Mouse (Mus musculus): ENCODE results near the gene Gm4131. TPM values are rescaled to one million over a fixed set of nuclear protein-coding genes. Genes with fewer than 3 reads are reported as not detected.

Gm4131 gene
- total RNA-seq, 2 experiments from 2014 or later: not detected

DNA sequence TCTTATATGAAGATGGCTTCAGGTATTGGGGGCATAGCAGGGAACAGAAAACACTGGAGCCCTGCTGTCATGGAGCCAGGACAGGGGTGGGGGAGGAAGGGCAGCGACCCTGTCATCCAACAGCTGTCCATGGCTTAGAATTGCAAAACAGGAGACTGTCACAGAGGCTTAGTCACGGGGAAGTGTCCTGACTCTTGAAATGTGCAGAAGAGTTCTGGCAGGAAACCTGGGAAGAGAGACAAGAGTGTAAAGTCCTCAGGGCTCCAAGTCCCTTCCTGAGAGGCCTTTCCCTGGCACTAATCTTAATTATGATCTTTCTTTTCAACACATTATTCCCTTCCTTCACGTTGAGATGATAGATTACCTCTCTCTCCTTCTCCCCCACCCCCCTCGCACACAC is 16.6 kb downstream of the Gm4131 start:
- DNase-seq (ENCODE audit: low spot score in 2 of 2): no peak

DNA sequence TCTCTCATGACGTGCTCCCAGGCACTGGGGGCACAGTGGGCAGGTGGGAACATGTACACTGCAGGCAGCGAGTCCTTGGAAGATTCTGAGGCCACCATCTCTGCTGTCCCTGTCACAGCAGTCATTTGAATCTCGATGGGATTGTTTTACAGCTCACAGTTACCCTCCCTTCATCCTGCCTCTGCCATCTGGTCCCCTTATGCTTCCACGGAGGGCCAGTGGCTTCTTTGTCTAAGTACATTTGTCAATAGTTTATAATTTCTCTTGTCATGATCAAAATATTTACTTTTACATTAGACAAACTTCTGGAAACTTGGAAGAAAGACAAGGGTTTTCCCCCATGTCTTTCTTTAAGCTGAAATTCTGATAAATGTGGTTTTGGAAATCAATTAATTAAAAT is 20.0 kb downstream of the Gm4131 start:
- DNase-seq (ENCODE audit: low spot score in 2 of 2): no peak

DNA sequence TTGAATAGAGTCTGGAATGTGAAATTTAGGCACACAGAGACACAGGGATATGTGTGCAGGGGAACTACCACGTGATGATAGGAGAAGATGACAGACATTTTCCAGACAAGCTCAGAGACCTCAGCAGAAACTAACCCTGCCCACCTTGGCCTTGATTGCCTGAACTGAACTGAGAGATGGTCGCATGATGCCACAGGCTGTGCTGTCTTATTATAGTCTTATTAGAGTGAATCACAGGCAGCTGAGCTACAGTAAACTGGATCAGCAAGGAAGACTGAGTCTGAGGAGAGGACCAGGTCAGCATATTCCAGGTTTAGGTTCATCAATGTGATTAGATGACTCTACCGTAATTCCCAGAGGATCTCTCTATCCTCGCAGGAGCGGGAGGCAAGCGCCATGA is 20.4 kb downstream of the Gm4131 start:
- no peak for DNase-seq (ENCODE audit: low spot score in 2 of 2)

DNA sequence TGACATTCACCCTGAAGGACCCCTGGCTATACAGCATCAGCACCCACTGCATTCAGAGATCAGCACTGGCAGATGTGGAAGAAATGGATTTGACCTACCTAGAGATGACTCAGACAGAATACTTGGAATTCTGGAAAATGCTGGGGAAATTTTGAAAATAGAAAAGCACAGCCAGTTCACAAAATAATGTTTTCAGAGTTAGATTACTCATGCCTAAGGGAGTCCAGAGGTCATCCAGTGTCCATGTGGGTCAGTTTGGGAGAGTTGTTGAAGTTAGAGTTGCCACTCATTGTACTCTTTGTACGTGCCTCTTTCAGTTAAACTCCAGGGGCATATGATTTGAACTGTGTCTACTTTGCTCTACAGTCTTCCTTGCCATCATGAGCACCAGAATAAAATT is 25.0 kb downstream of the Gm4131 start:
- no peak for DNase-seq (ENCODE audit: low spot score in 2 of 2)

DNA sequence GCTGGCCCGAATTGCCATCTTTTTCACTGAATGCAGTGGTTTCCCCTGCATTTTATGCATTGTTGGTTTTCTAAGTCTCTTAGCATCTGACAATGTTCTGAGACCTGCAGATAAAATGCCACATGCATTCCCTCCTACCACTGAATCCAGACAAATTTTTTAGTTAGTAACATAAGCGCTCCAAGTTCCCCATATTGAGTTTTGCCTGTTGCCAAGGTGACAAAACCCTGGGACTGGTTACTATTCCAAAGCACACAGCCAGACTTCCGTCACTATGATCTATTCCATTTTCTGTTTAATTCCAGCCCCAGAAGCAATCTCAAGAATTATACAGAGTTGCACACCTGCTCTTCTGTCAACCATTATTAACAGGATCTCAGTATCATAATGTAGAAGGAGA is 26.9 kb downstream of the Gm4131 start:
- DNase-seq (ENCODE audit: low spot score in 2 of 2): no peak

DNA sequence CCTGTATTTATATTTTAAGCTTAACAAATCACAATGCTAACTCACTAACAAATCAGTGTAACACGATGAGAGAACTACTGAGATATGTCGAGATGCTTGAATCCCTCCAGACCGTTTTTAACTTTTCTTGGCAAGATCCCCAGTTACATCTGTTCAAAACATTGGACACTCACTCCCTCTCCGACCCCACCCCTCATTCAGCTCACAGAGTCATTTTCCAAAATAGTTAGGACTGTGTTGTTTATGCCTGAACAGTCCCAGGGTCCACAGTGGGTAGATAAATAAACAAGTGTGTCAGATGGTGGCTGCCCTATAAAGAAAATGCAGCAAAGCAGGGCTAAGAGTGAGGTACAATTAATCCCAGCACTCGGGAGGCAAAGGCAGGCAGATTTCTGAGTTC is 29.7 kb downstream of the Gm4131 start:
- DNase-seq (ENCODE audit: low spot score in 2 of 2): no peak

DNA sequence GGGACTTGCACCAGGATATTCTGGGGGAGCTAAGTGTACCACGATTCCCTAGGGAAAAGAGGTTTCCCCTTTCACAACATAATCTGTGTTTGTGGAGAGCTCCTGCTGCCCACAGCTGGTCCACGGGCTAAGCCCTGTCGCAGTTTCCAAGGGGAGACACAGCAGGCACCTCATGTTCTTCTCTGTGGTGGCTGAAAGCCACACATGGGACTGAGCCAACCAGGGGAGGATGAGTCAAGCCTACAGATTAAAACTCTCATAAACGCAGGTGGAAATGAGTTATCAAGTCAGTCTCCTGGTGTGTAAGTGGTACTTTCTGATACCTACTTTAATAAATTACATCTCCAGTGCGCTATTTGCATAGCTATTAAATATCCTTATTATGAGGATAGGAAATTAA is 30.6 kb downstream of the Gm4131 start:
- no peak for DNase-seq (ENCODE audit: low spot score in 2 of 2)

DNA sequence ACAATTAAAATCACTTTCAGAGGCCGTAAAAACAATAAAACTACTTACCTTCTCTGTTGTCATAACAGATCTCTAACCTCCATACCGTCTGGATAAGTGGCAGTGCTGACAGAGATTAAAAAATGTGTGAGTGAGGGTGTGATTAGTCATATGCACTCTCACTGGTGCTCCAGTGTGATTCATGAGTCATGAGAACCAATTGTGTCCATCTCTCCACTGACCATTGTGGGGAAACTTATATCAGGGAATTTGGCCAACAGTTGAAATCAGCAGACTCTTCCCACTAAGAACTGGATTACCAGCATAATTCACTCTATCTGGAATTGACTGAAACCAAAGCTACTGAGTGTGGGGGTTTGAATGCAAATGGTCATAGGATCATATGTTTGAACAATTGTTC is 35.8 kb downstream of the Gm4131 start:
- no peak for DNase-seq (ENCODE audit: low spot score in 2 of 2)

DNA sequence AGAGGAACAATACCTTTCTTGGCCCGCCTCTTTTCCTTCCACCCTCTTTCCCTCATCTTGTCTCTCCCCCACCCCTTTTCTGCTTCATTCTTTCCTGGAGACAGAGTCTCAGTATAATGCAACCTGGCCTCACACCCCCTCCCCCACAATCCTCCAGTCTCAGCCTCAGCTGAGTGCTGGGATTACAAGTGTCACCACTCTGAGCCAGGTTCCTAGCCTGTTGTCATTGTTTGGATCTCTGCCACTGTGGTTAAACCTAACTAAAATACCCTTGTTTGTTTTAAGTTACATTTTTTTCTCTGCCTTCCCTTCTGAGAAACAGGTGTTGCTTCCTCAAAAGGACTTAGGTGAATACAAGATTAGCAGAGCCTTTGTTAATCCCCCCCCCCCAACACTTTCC is 53.9 kb downstream of the Gm4131 start:
- DNase-seq (ENCODE audit: low spot score in 2 of 2): no peak

DNA sequence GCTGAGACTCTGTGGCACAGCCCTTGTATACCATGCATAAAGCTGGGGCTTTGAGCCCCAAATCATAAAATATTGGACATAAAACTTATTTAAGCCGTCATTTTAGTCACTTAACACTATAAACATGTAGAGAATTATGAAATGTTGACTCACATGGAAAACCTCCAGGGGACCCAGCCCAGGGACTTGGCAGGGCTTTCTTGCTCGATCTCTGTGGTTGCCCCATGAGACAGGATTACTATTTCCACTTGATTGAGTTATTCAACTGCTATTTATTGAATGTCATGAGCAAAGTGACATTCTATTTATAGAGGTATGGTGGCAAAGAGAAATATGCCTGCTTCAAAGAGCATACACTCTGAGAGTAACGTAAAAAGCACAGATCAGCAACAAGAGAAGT is 57.4 kb downstream of the Gm4131 start:
- no peak for DNase-seq (ENCODE audit: low spot score in 2 of 2)

DNA sequence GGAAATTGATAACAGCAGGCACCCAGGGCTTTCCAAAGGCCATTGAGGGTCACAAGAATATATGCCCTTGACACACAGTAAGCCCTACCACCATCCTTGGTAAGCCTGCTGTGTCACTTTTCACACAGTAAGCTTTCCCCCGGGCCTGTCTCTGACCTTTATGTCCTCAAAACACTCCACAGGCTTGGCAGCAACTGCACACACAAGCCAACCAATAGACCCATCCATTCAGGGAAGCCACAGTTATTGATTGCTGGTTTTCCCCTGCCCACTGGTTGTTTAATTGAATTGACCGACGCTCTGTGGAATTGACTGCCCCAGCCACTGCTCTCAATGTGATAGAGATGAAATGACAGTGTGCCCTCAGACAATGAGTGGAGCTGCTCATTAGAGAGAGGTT is 60.5 kb downstream of the Gm4131 start:
- DNase-seq (ENCODE audit: low spot score in 2 of 2): no peak

DNA sequence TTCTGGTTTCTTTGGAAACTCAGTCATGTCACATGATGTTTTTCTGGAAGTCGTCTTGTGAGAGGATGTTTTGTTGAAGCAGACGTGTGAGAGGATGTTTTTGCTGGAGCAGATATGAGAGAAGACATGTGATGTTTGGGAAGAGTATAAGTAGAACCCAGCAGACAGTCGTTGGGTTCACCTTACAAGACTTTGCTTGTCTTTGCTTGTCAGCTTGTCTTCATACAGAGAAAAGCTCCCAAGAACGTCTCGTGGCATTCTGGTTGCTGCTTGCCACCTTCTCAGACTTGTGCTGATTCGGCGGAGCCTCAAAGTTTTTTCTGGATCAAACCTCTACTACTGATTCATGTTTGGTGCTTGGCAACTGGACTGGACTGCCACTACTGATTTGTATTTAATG is 69.3 kb downstream of the Gm4131 start:
- no peak for DNase-seq (ENCODE audit: low spot score in 2 of 2)

DNA sequence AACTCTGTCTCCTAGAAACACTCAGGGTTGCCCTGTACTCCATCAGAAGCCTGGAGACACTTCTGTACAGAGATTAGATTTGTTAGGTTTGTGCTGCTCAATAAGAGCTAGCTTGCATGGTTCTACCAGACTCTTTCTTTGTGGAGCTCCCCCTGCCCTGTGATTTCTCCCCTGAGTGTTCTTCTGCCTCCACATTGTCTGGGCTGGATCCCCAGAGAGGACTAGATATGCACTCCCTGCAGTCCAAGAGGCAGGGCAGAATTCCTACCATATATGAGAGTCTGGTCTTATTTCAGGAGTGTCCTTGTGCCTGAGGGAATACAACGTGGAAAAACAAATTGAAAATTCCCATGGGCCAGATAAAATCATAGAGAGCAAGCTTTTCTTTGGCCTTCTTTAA is 70.2 kb downstream of the Gm4131 start:
- no peak for DNase-seq (ENCODE audit: low spot score in 2 of 2)

DNA sequence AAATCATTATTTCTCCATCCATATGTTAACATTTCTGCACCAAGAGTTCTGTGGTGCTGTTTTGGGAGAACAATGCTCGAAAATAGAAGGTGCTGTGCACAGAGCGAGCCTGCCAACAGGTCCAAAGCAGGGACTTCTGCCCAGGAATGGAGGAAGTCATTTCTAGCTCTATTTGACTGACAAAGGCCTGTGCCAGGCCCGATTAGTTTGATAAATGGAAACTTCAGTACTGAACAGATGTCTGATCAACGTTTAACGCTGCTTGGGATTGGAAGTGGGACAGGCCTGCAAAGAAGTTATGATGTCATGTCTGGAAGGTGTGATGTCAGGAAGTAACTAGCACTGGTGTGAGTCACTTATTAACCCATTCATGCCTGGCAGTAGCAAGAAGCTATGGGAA is 73.3 kb downstream of the Gm4131 start:
- no peak for DNase-seq (ENCODE audit: low spot score in 2 of 2)

DNA sequence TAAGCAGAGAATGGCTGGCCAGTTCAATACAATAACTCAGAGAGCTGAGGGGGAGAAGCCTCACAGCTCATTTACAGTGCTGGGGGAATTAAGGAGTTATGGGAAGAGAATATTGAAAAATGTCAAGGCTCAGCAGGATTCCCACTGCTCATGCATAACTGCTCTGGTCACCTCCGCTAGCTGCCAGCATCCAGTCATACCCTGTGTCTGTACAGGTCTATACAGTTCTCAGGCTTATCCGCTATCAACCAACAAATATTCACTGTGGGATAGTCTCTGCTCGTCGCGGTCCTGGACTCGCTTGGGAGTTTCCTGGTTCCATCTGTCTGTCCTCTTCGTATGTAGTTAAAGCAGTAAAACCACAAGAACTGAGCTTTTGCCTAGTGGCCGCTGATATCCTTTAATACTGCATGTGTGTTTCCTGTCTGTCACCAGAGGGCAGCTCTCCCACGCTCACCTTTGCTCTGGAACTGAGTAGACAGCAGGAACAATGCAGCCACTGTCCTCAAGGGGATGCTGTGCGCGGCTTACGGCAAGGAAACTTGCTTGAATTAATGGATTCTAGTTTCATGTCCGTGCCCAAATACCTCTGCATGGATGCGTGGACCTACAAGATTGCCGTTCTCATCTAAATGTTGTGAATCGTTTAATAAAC is 74.4 kb downstream of the Gm4131 start:
- peak; percentile 35 to 61 for DNase-seq (ENCODE audit: low spot score in 2 of 2)

DNA sequence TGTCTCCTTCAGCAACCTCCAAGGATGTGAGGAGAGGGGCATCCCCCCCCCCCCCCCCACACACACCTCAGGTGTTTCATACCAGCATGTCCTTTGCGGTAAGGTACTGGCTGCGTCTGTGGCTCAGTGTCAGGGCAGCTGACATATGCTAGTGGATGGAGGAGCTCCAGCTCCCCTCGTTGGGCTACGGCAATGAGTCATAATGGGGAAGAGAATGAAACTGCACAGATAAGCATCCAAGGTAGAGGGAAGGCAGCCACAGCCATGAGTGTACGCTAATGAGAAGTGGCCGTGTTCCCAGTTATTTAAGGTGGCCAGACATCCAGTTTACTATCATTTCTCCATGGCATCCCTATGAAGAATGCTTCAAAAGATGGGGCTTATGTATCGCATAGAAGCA is 78.5 kb downstream of the Gm4131 start:
- DNase-seq (ENCODE audit: low spot score in 2 of 2): no peak

DNA sequence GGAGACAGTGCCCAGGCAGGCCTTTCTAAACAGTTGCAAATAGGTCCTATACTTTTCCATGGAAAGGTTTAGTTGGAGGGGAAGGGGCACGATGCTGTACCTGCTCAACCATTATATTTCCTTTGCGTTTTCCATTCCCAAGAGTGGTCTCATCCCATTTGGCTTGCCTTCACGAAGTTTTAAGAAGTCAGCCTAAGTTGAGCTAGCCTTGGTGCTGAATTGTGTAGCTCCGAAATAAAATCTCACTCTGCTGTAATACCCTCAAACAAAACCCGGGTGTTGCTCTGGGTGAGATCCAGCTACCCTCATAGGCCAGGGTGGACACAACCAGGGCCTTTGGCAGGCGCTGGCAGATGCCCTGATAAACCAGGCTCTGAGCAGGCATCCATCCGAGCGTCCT is 85.3 kb downstream of the Gm4131 start:
- DNase-seq (ENCODE audit: low spot score in 2 of 2): no peak

DNA sequence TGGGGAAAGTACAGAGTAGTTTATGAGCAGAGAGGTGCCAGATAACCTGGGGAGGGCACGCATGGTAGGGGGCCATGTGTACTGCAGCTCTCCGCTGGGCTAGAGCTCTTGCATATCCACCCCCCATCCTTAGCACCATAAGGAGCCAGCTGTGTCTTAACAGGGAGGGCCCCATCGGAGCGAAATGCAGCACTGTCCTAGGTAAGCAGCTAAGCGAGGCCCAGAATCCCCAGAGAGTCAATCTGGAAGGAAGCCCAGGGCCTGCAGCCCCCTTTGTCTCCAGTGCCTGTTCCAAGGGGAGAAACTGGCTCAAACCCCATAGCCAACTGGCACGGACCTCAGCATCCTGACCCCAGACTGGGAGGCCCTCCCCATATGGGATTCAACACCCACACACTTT is 87.3 kb downstream of the Gm4131 start:
- DNase-seq (ENCODE audit: low spot score in 2 of 2): no peak

DNA sequence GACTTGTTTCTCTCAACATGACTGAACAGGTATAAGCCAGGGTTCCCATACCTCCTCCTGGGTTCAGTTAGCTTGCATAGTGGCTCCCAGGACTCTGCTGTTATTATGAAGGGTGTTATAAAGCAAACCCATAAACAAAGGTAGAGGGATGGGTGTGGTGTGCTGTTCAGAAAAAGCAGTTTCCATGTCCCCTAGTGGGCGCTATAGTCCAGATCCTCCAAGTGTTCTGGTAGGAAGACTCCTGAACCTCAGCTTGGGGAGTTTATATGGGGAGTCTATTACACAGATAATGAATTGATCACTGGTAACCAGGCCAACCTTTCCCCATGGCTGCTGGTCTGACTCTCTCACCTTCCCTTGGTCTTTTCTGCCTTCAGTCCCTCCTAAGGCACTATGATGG is 92.2 kb downstream of the Gm4131 start:
- no peak for DNase-seq (ENCODE audit: low spot score in 2 of 2)

DNA sequence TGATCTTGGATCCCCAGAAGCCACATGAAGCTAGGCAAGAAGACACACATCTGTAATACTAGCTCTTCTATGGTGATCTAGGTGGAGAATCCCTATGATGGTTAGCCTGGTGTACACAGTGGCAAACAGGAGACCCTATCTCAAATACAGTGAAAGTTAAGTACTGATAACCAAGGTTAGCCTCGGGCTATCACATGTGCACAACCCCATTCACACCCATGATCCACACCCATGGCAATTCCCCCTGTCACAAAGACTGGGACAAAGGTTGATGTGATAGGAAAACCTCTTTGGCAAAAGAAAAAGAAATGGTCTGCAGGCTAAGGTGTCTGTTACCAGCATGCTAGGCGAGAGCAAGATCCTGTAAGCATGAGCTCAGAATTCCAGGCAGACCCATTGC is 94.7 kb downstream of the Gm4131 start:
- DNase-seq (ENCODE audit: low spot score in 2 of 2): no peak

DNA sequence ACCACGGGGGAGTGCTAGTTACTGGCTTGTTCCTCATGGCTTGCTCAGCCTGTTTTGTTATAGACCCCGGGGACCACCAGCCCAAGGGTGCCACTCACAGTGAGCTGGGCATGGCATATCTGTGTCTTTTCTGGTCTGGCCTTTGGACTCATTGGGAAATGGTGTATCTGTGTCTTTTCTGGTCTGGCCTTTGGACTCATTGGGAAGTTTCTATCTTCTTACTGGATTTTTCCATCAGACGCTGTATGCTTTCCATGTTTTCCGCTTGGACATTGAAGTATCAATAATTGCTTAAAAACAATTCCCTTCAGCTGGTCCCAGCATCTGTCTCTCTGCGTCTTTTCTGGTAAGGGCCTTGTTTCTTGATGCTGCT is 98.0 kb downstream of the Gm4131 start:
- no peak for DNase-seq (ENCODE audit: low spot score in 2 of 2)

DNA sequence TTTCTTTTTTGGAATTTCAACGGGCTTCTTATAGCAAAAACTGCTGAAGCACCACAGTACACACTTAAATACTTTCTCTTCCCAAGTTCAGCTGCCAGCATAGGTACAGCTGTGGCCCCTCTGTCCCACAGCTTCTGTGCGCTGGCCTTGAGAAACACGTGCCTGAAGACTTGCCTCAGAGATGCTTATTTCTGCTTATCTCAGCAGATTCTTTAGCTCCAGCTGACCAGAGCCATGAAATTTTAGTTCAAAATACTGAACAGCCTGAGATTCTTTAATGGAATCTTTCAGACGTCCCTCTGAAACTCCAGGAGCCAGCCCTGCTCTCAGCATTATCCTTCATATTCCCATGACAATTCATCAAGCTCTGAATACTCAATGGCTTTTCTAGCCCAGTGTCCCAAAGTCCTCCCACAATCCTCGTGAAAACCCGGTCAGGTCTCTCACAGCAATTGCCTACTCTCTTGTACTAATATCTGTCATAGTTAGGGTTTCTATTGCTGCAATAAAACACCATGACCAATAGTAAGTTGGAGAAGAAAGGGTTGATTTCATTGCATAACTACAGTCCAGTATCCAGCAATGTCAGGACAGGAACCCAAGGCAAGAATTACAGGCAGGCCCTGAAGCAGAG is 98.5 kb downstream of the Gm4131 start:
- DNase-seq (ENCODE audit: low spot score in 2 of 2): no peak

DNA sequence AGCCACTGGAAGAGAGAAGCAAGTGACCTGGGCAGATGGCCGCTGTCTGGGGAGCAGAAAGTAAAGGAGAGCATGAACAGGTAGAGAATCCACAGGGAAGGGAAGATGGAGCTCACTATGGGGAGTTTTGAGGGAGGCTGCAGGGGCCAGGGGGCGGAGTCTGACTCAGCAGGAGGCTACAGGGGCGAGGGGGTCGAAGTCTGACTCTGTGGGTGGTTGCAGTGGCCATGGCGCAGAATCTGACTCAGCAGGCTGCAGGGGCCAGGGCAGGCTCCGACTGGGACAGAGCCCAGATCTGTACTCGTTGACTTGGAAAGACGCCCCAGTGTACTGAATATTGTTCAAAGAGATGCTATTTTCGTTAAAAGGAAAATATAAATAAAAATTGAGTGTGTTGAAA is 101.8 kb downstream of the Gm4131 start:
- no peak for DNase-seq (ENCODE audit: low spot score in 2 of 2)

DNA sequence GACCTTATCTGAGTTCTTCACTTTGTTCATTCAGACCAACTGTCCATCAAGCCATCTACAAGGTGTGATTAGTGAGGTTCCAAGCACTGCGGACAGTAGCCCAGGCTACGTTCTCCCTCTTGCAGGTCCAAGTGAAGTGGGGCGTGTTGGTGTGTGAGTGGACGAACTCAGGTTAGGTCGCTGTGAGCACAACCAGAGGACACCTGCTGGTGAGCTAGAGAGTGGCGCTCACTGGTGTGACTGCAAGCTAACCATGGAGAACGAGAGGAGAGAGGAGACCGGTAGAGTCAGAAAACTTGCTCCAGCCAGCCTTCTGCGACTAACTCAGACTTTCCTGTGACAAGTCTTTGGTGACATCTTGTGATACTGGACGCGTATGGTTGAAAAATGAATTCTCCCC is 107.2 kb downstream of the Gm4131 start:
- no peak for DNase-seq (ENCODE audit: low spot score in 2 of 2)

All from adrenal gland, postnatal 4 days (tissue).